Mouse (Mus musculus) intestine, postnatal 0 days (tissue): ENCODE measurements around the gene Cmss1. TPM values are rescaled to one million over a fixed set of nuclear protein-coding genes. Genes with fewer than 3 reads are reported as not detected.
A peak's percentile ranks its signal among the peaks of the same experiment; 100 is the strongest.

Experiments
- ATAC-seq: fragments of 200-750 bp; cut with Nextera tagmentation; 2 replicates; pipeline ENCODE4 v1.8.0; 2017; ENCODE audit warnings: mild to moderate bottlenecking, moderate TSS enrichment, moderate library complexity
- H3K27ac ChIP-seq: fragments of 300-500 bp; sonication (generic); 2 replicates; pipeline ENCODE4 v1.5.1; 2014; ENCODE audit warnings: mild to moderate bottlenecking, low read depth, low read length, moderate library complexity
- H3K27me3 ChIP-seq: fragments of 300-500 bp; sonication (generic); replicated peaks from 2 replicates; pipeline ENCODE4 v1.6.1; 2014; ENCODE audit warnings: low read length, mixed read lengths; ENCODE audit not compliant: control insufficient read depth, insufficient read depth
- H3K36me3 ChIP-seq: fragments of 300-500 bp; sonication (generic); 2 replicates; pipeline ENCODE4 v1.6.1; 2014; ENCODE audit warnings: mild to moderate bottlenecking, moderate library complexity; ENCODE audit not compliant: control insufficient read depth, insufficient read depth
- H3K4me1 ChIP-seq: fragments of 300-500 bp; sonication (generic); replicated peaks from 2 replicates; pipeline ENCODE4 v1.6.1; 2014; ENCODE audit warnings: antibody characterized with exemption, low read length, mixed read lengths; ENCODE audit not compliant: control insufficient read depth, insufficient read depth
- H3K4me2 ChIP-seq: fragments of 300-500 bp; sonication (generic); replicated peaks from 2 replicates; pipeline ENCODE4 v1.6.1; 2014; ENCODE audit warnings: low read depth, mild to moderate bottlenecking, moderate library complexity
- H3K4me3 ChIP-seq: fragments of 300-500 bp; sonication (generic); 2 replicates; pipeline ENCODE4 v1.5.1; 2014; ENCODE audit warnings: low read depth, low read length
- H3K9ac ChIP-seq: fragments of 300-500 bp; sonication (generic); 2 replicates; pipeline ENCODE4 v1.6.1; 2014; ENCODE audit warnings: mild to moderate bottlenecking, low read depth, low read length
- H3K9me3 ChIP-seq: fragments of 300-500 bp; sonication (generic); 2 replicates; pipeline ENCODE4 v1.6.1; 2016; ENCODE audit warnings: mixed run types; ENCODE audit not compliant: control insufficient read depth
- CTCF ChIP-seq: sonication (generic); IDR thresholded peaks from 2 replicates; pipeline ENCODE4 v1.5.1; 2016; ENCODE audit warnings: low read depth, mild to moderate bottlenecking, control low read depth, antibody characterized with exemption, moderate library complexity
- WGBS: fragments of 180-500 bp; shearing (Covaris S2); extraction: QIAGEN DNeasy Blood & Tissue Kit; methylation state at CpG from one replicate; pipeline ENCODE4 v1.1.7; 2014; 5-methylcytosine and 5-hydroxymethylcytosine counted together
- polyA plus RNA-seq: library from polyadenylated mRNA; unstranded; fragments of >200 nt; fragmentation: Nextera tagmentation; extraction: Ambion mirVana; gene quantifications from 2 replicates; pipeline ENCODE4 v1.2.1, GENCODE M21; 2015

Cmss1 gene
- polyA plus RNA-seq, 1 experiment from 2014 or later, result 19.1 TPM

GRCm38 (mm10) chr16:57548608-57549007, 58.1 kb downstream of the Cmss1 start:
- Histone ChIP-seq H3K4me3 (peak overlapping the region; percentile 83), H3K27ac (peak overlapping the region; percentile 85; the same call in 1 of the 2 replicates), H3K36me3 (no peaks in the 10 kb centered on the region), H3K9ac (peak overlapping the region; percentile 89), H3K4me2 (peak overlapping the region; percentile 83), H3K4me1 (peaks cover 5% of the 10 kb centered on the region), H3K9me3 (no peaks in the 10 kb centered on the region), H3K27me3 (no peaks in the 10 kb centered on the region)
- no peak for ATAC-seq
- 49% methylated on average over 2 of the region's 2 CpGs for WGBS
- TF ChIP-seq CTCF, result no peak

- Histone ChIP-seq H3K9me3 (no peaks in the 10 kb centered on the region), H3K27me3 (no peaks in the 10 kb centered on the region), H3K9ac (no peak overlapping the region), H3K4me1 (no peaks in the 10 kb centered on the region), H3K4me3 (no peak overlapping the region), H3K4me2 (no peak overlapping the region), H3K36me3 (no peaks in the 10 kb centered on the region), H3K27ac (no peak overlapping the region)
- ATAC-seq, result no peak
- TF ChIP-seq CTCF, result no peak
- WGBS, result 63% methylated on average over 1 of the region's 1 CpGs
These were observed 60.3 kb downstream of the Cmss1 start for GRCm38 (mm10) chr16:57546355-57546754.

- H3K9me3 ChIP-seq, result no peaks in the 10 kb centered on the region
- WGBS, result 48% methylated on average over 8 of the region's 8 CpGs
- ATAC-seq, result no peak
- no peak overlapping the region for H3K4me3 ChIP-seq
- no peaks in the 10 kb centered on the region for H3K27me3 ChIP-seq
- no peaks in the 10 kb centered on the region for H3K36me3 ChIP-seq
- no peaks in the 10 kb centered on the region for H3K4me1 ChIP-seq
- H3K9ac ChIP-seq, result no peak overlapping the region
- H3K4me2 ChIP-seq, result no peak overlapping the region
- no peak overlapping the region for H3K27ac ChIP-seq
- TF ChIP-seq CTCF, result no peak
These were observed 62.2 kb downstream of the Cmss1 start for GRCm38 (mm10) chr16:57544441-57544840.

DNA sequence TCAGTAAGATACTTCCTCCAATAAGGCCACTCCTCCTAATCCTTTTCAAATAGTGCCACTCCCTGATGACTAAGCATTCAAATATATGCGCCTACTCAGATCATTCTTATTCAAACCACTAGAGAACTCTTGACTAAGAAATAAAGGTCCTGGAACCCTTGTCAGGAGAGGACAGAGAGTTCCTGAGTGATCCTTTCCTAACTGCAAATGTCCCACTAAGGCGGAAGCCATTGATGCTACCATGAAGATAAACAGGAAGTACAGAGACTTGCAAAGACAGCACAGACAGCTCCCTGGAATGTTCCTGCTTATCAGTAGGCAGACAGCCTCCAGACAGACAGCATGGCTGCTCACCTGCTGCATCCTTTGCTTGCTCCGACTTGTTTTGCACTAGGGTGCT, 63.4 kb downstream of the Cmss1 start:
- TF ChIP-seq CTCF, result no peak
- H3K4me1 ChIP-seq, result no peaks in the 10 kb centered on the region
- H3K9ac ChIP-seq, result no peak overlapping the region
- ATAC-seq, result no peak
- WGBS, result 89% methylated on average over 3 of the region's 3 CpGs
- no peaks in the 10 kb centered on the region for H3K27me3 ChIP-seq
- no peak overlapping the region for H3K27ac ChIP-seq
- H3K4me2 ChIP-seq, result no peak overlapping the region
- no peaks in the 10 kb centered on the region for H3K9me3 ChIP-seq
- no peaks in the 10 kb centered on the region for H3K36me3 ChIP-seq
- H3K4me3 ChIP-seq, result no peak overlapping the region

DNA sequence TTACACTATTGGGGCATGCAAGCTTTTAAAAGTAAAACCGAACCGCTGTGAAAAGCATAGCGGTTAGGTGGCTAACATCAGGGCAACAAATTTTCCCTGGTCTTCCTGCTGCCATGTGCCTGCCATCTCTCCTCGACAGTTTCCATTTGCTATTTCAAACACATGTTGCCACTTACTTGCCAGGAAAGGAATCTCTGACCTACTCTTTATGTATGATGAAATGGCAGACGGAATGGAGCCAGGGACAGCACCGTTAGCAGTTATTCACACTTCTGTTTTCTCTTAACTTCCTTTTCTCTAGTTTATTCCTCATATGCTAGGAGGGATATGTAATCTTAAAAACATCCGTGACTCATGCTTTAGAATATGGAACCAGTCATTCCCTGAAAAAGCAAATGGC, 70.2 kb downstream of the Cmss1 start:
- TF ChIP-seq CTCF, result no peak
- H3K27me3 ChIP-seq, result no peaks in the 10 kb centered on the region
- WGBS, result 80% methylated on average over 7 of the region's 7 CpGs
- no peak overlapping the region for H3K27ac ChIP-seq
- no peaks in the 10 kb centered on the region for H3K9me3 ChIP-seq
- H3K4me2 ChIP-seq, result no peak overlapping the region
- no peak overlapping the region for H3K4me3 ChIP-seq
- no peaks in the 10 kb centered on the region for H3K4me1 ChIP-seq
- H3K9ac ChIP-seq, result no peak overlapping the region
- H3K36me3 ChIP-seq, result no peaks in the 10 kb centered on the region
- ATAC-seq, result no peak

- Histone ChIP-seq H3K4me1 (no peaks in the 10 kb centered on the region), H3K9me3 (no peaks in the 10 kb centered on the region), H3K27me3 (no peaks in the 10 kb centered on the region), H3K27ac (no peak overlapping the region), H3K4me3 (no peak overlapping the region), H3K9ac (no peak overlapping the region), H3K36me3 (no peaks in the 10 kb centered on the region), H3K4me2 (no peak overlapping the region)
- no peak for TF ChIP-seq CTCF
- WGBS, result 65% methylated on average over 1 of the region's 1 CpGs
- no peak for ATAC-seq
These were observed 71.9 kb downstream of the Cmss1 start for GRCm38 (mm10) chr16:57534811-57535210.

DNA sequence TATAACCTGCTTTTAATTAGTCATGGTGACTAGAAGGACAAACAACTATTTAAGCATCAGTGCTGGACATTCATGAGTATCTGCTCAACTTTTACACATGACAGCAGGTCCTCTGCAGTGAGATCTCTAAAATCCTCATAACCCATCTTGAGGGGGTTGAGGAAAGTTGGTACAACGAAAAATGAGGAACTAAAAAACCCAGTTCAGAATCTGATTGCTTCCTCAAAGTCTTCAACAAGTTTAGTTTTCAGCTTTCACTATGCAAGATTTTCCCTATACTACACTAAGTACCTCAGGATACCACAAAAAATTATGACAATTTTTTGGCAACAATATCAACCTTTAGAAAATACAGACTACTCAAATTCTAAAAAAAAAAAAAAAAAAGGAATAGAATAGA, 72.3 kb downstream of the Cmss1 start:
- Histone ChIP-seq H3K27me3 (no peaks in the 10 kb centered on the region), H3K4me1 (no peaks in the 10 kb centered on the region), H3K36me3 (no peaks in the 10 kb centered on the region), H3K4me2 (no peak overlapping the region), H3K4me3 (no peak overlapping the region), H3K27ac (no peak overlapping the region), H3K9me3 (no peaks in the 10 kb centered on the region), H3K9ac (no peak overlapping the region)
- 72% methylated on average over 1 of the region's 1 CpGs for WGBS
- ATAC-seq, result no peak
- TF ChIP-seq CTCF, result no peak
